Mouse (Mus musculus) adrenal gland, postnatal 14 days (tissue): ENCODE results near the gene Ceacam10. TPM values are rescaled to one million over a fixed set of nuclear protein-coding genes. Genes with fewer than 3 reads are reported as not detected.
"Not testable (repeated sequence)": the region's sequence is repeated elsewhere in the genome, so short reads cannot be mapped to it uniquely, and the experiment has no call there.

Experiments used
- DNase-seq: peaks from one replicate; pipeline ENCODE4 v3.0.0; 2021; ENCODE audit warnings: mixed read lengths
- long read RNA-seq, 2 experiments: library from polyadenylated mRNA; stranded (forward); transcript quantifications; one replicate each; pipeline ENCODE4 v2.0.0; 2021
- total RNA-seq: library from RNA; stranded (reverse); gene quantifications from 2 replicates; pipeline ENCODE4 v1.2.3, GENCODE M21; 2021

The Ceacam10 gene
- 0.93 TPM in 1 of 2 replicates, not detected in the other for total RNA-seq
- long read RNA-seq, experiment 1, partial matches to known transcripts = 0 of 1 reads
- long read RNA-seq, experiment 1, other reads (novel, unspliced or antisense) = 0 of 1 reads
- long read RNA-seq, experiment 2 = 0 reads

GRCm38 (mm10) chr7:24776918-24777317, at the start of gene Ceacam10:
TSS of gene Ceacam10 (plus strand) at chr7:24777206.
- not testable (repeated sequence) for DNase-seq

- peak; percentile 55 for DNase-seq
Measured at GRCm38 (mm10) chr7:24735970-24736670, 40.9 kb upstream of the Ceacam10 start.

GRCm38 (mm10) chr7:24750695-24751094, 26.3 kb upstream of the Ceacam10 start:
- DNase-seq = no peak

GRCm38 (mm10) chr7:24751610-24752009, 25.4 kb upstream of the Ceacam10 start:
- no peak for DNase-seq

- DNase-seq = no peak
Measured at GRCm38 (mm10) chr7:24753476-24753875, 23.5 kb upstream of the Ceacam10 start.

GRCm38 (mm10) chr7:24758520-24758919, 18.5 kb upstream of the Ceacam10 start:
- DNase-seq = no peak

- no peak for DNase-seq
Measured at GRCm38 (mm10) chr7:24760211-24760610, 16.8 kb upstream of the Ceacam10 start, which contains the start of gene Cd177. TSS of gene Cd177 (minus strand) at chr7:24760311.

- DNase-seq = no peak
Measured at GRCm38 (mm10) chr7:24761161-24761560, 15.8 kb upstream of the Ceacam10 start.

- no peak for DNase-seq
Measured at GRCm38 (mm10) chr7:24762574-24762973, 14.4 kb upstream of the Ceacam10 start.

GRCm38 (mm10) chr7:24771361-24771760, 5.6 kb upstream of the Ceacam10 start:
- DNase-seq = no peak

- no peak for DNase-seq
Measured at GRCm38 (mm10) chr7:24773942-24774535, 3.0 kb upstream of the Ceacam10 start.

GRCm38 (mm10) chr7:24776145-24776544, 861 bp upstream of the Ceacam10 start:
- DNase-seq = no peak

- no peak for DNase-seq
Measured at GRCm38 (mm10) chr7:24797918-24798317, 20.9 kb downstream of the Ceacam10 start.

GRCm38 (mm10) chr7:24802149-24802767, 25.3 kb downstream of the Ceacam10 start:
- DNase-seq = no peak

GRCm38 (mm10) chr7:24804826-24805225, 27.8 kb downstream of the Ceacam10 start:
- no peak for DNase-seq

GRCm38 (mm10) chr7:24809041-24809440, 32.0 kb downstream of the Ceacam10 start:
- no peak for DNase-seq

- peak; percentile 86 for DNase-seq
Measured at GRCm38 (mm10) chr7:24817502-24817901, 40.5 kb downstream of the Ceacam10 start.

- DNase-seq = no peak
Measured at GRCm38 (mm10) chr7:24824452-24824851, 47.4 kb downstream of the Ceacam10 start.

- no peak for DNase-seq
Measured at GRCm38 (mm10) chr7:24827181-24827580, 50.2 kb downstream of the Ceacam10 start.
